Mouse (Mus musculus) MEL (cell line): Measurements from ENCODE around the gene Gpr84. TPM values are rescaled to one million over a fixed set of nuclear protein-coding genes. Genes with fewer than 3 reads are reported as not detected.

Source experiments
- DNase-seq: peaks from one replicate; pipeline ENCODE4 v3.0.0; 2011; ENCODE audit warnings: low read depth, low spot score
- H3K27ac ChIP-seq: 2 replicates; pipeline ENCODE4 v1.5.1; 2012; ENCODE audit warnings: low read depth, mild to moderate bottlenecking, control low read depth, low read length, moderate library complexity; ENCODE audit not compliant: control insufficient read depth
- H3K27me3 ChIP-seq, 2 experiments: fragments of 150-350 bp in 1 of 2; sonication (generic) in 1 of 2; 2 replicates each; pipeline ENCODE4 v1.6.1; 2012; ENCODE audit warnings: low read length in 2 of 2, mild to moderate bottlenecking in 2 of 2, improper control_type of control experiment in 1 of 2, moderate library complexity in 1 of 2; ENCODE audit not compliant: insufficient read depth in 2 of 2, control insufficient read depth in 1 of 2
- H3K36me3 ChIP-seq, 2 experiments: 2 replicates each; pipeline ENCODE4 v1.6.1; 2012 to 2014; ENCODE audit warnings: low read length in 2 of 2, improper control_type of control experiment in 1 of 2, inconsistent platforms in 1 of 2, mild to moderate bottlenecking in 1 of 2; ENCODE audit not compliant: insufficient read depth in 2 of 2, control insufficient read depth in 1 of 2
- H3K4me1 ChIP-seq, 2 experiments: fragments of 150-350 bp in 1 of 2; sonication (generic) in 1 of 2; 2 replicates each; pipeline ENCODE4 v1.6.1; 2012; ENCODE audit warnings: low read length in 2 of 2, improper control_type of control experiment in 1 of 2, mild to moderate bottlenecking in 1 of 2; ENCODE audit not compliant: insufficient read depth in 2 of 2, control insufficient read depth in 1 of 2
- H3K4me3 ChIP-seq, 2 experiments: fragments of 150-350 bp in 1 of 2; sonication (generic) in 1 of 2; 2 replicates each; pipeline ENCODE4 v1.5.1; 2012; ENCODE audit warnings: low read depth in 2 of 2, low read length in 2 of 2, mild to moderate bottlenecking in 2 of 2, moderate library complexity in 2 of 2, control low read depth in 1 of 2, improper control_type of control experiment in 1 of 2; ENCODE audit not compliant: control insufficient read depth in 1 of 2, insufficient read depth in 1 of 2
- H3K79me2 ChIP-seq: 2 replicates; pipeline ENCODE4 v1.6.1; 2012; ENCODE audit warnings: mild to moderate bottlenecking, low read length, moderate library complexity; ENCODE audit not compliant: control insufficient read depth, poor library complexity, insufficient read depth
- H3K9ac ChIP-seq: 2 replicates; pipeline ENCODE4 v1.6.1; 2012; ENCODE audit warnings: low read depth, mild to moderate bottlenecking, control low read depth, low read length, moderate library complexity; ENCODE audit not compliant: control insufficient read depth, poor library complexity, severe bottlenecking
- H3K9me3 ChIP-seq: fragments of 150-350 bp; sonication (generic); replicated peaks from 2 replicates; pipeline ENCODE4 v1.6.1; 2012; ENCODE audit warnings: mild to moderate bottlenecking, low read length, improper control_type of control experiment, moderate library complexity; ENCODE audit not compliant: insufficient read depth
- BHLHE40 ChIP-seq: IDR thresholded peaks from 2 replicates; pipeline ENCODE4 v1.6.1; 2012; ENCODE audit warnings: low read depth, mild to moderate bottlenecking, inconsistent platforms, low read length, improper control_type of control experiment, borderline replicate concordance
- CHD1 ChIP-seq: IDR thresholded peaks from 2 replicates; pipeline ENCODE4 v1.6.1; 2012; ENCODE audit warnings: low read depth, mild to moderate bottlenecking, inconsistent platforms, low read length, improper control_type of control experiment
- CHD2 ChIP-seq: IDR thresholded peaks from 2 replicates; pipeline ENCODE4 v1.6.1; 2011; ENCODE audit warnings: low read length, improper control_type of control experiment
- CTCF ChIP-seq, 3 experiments: IDR thresholded peaks in 2 of 3; conservative IDR thresholded peaks in 1 of 3; 2 replicates each; pipeline ENCODE4 v1.5.1; 2011 to 2012; ENCODE audit warnings: low read length in 3 of 3, low read depth in 2 of 3, mild to moderate bottlenecking in 2 of 3, improper control_type of control experiment in 1 of 3, inconsistent platforms in 1 of 3, mixed read lengths in 1 of 3, moderate library complexity in 1 of 3; ENCODE audit not compliant: control insufficient read depth in 1 of 3, insufficient read depth in 1 of 3, poor library complexity in 1 of 3, severe bottlenecking in 1 of 3
- E2F4 ChIP-seq: IDR thresholded peaks from 2 replicates; pipeline ENCODE4 v1.6.1; 2011; ENCODE audit warnings: low read depth, low read length, improper control_type of control experiment, borderline replicate concordance
- ETS1 ChIP-seq: IDR thresholded peaks from 2 replicates; pipeline ENCODE4 v1.6.1; 2012; ENCODE audit warnings: low read depth, mild to moderate bottlenecking, inconsistent platforms, low read length, improper control_type of control experiment, moderate library complexity
- GATA1 ChIP-seq: IDR thresholded peaks from 2 replicates; pipeline ENCODE4 v1.6.1; 2011; ENCODE audit warnings: low read depth, low read length, improper control_type of control experiment
- HCFC1 ChIP-seq: IDR thresholded peaks from 2 replicates; pipeline ENCODE4 v1.6.1; 2012; ENCODE audit warnings: low read depth, mild to moderate bottlenecking, inconsistent platforms, low read length, improper control_type of control experiment, moderate library complexity
- JUND ChIP-seq: IDR thresholded peaks from 2 replicates; pipeline ENCODE4 v1.6.1; 2011; ENCODE audit warnings: low read depth, mild to moderate bottlenecking, improper control_type of control experiment, low read length
- MAFK ChIP-seq: IDR thresholded peaks from 2 replicates; pipeline ENCODE4 v1.6.1; 2011; ENCODE audit warnings: low read depth, mild to moderate bottlenecking, low read length, improper control_type of control experiment, borderline replicate concordance
- MEF2A ChIP-seq: IDR thresholded peaks from 2 replicates; pipeline ENCODE4 v1.6.1; 2014; ENCODE audit warnings: low read depth, mild to moderate bottlenecking, inconsistent platforms, low read length, improper control_type of control experiment; ENCODE audit not compliant: poor library complexity, insufficient replicate concordance, severe bottlenecking; ENCODE audit errors: extremely low read depth
- MYB ChIP-seq: IDR thresholded peaks from 2 replicates; pipeline ENCODE4 v1.6.1; 2011; ENCODE audit warnings: mild to moderate bottlenecking, low read depth, low read length, improper control_type of control experiment
- NELFE ChIP-seq: IDR thresholded peaks from 2 replicates; pipeline ENCODE4 v1.6.1; 2011; ENCODE audit warnings: low read depth, low read length, improper control_type of control experiment
- NRF1 ChIP-seq: IDR thresholded peaks from 2 replicates; pipeline ENCODE4 v1.6.1; 2014; ENCODE audit warnings: low read depth, mild to moderate bottlenecking, inconsistent platforms, low read length, improper control_type of control experiment, moderate library complexity; ENCODE audit not compliant: poor library complexity, insufficient read depth, severe bottlenecking
- POLR2A ChIP-seq, 2 experiments: IDR thresholded peaks; 2 replicates each; pipeline ENCODE4 v1.6.1; 2011 to 2012; ENCODE audit warnings: low read length in 2 of 2, mild to moderate bottlenecking in 2 of 2, control low read depth in 1 of 2, improper control_type of control experiment in 1 of 2, low read depth in 1 of 2, moderate library complexity in 1 of 2; ENCODE audit not compliant: control insufficient read depth in 1 of 2, insufficient read depth in 1 of 2, poor library complexity in 1 of 2
- POLR2AphosphoS2 ChIP-seq: IDR thresholded peaks from 2 replicates; pipeline ENCODE4 v1.6.1; 2011; ENCODE audit warnings: low read length, improper control_type of control experiment
- POLR2AphosphoS5 ChIP-seq: IDR thresholded peaks from 2 replicates; pipeline ENCODE4 v1.6.1; 2012; ENCODE audit warnings: low read depth, borderline replicate concordance, mild to moderate bottlenecking, inconsistent platforms, low read length, moderate library complexity, mixed read lengths
- RCOR1 ChIP-seq: IDR thresholded peaks from 2 replicates; pipeline ENCODE4 v1.6.1; 2012; ENCODE audit warnings: low read depth, mild to moderate bottlenecking, inconsistent platforms, low read length, improper control_type of control experiment
- SMC3 ChIP-seq: IDR thresholded peaks from 2 replicates; pipeline ENCODE4 v1.6.1; 2011; ENCODE audit warnings: low read depth, low read length, improper control_type of control experiment
- TAL1 ChIP-seq: IDR thresholded peaks from 2 replicates; pipeline ENCODE4 v1.6.1; 2012; ENCODE audit warnings: mild to moderate bottlenecking, inconsistent platforms, low read length, moderate library complexity, mixed read lengths
- TCF12 ChIP-seq: IDR thresholded peaks from 2 replicates; pipeline ENCODE4 v1.6.1; 2014; ENCODE audit warnings: low read depth, mild to moderate bottlenecking, inconsistent platforms, low read length, improper control_type of control experiment, moderate library complexity
- USF1 ChIP-seq: IDR thresholded peaks from 2 replicates; pipeline ENCODE4 v1.6.1; 2014; ENCODE audit warnings: low read depth, mild to moderate bottlenecking, inconsistent platforms, low read length, improper control_type of control experiment, moderate library complexity
- USF2 ChIP-seq, 2 experiments: IDR thresholded peaks; 2 replicates each; pipeline ENCODE4 v1.6.1; 2011 to 2012; ENCODE audit warnings: improper control_type of control experiment in 2 of 2, low read length in 2 of 2, borderline replicate concordance in 1 of 2, inconsistent platforms in 1 of 2, low read depth in 1 of 2, mild to moderate bottlenecking in 1 of 2; ENCODE audit not compliant: insufficient read depth in 1 of 2
- ZC3H11A ChIP-seq: IDR thresholded peaks from 2 replicates; pipeline ENCODE4 v1.6.1; 2012; ENCODE audit warnings: low read depth, mild to moderate bottlenecking, inconsistent platforms, low read length, improper control_type of control experiment
- ZKSCAN1 ChIP-seq: IDR thresholded peaks from 2 replicates; pipeline ENCODE4 v1.6.1; 2012; ENCODE audit warnings: low read depth, mild to moderate bottlenecking, inconsistent platforms, low read length, improper control_type of control experiment, moderate library complexity
- ZMIZ1 ChIP-seq: IDR thresholded peaks from 2 replicates; pipeline ENCODE4 v1.6.1; 2012; ENCODE audit warnings: low read depth, mild to moderate bottlenecking, inconsistent platforms, low read length, improper control_type of control experiment, moderate library complexity
- polyA plus RNA-seq, 2 experiments: library from polyadenylated mRNA; stranded (reverse) in 1 of 2; unstranded in 1 of 2; fragments of >175 nt in 1 of 2; fragments of >200 nt in 1 of 2; gene quantifications; 2 replicates each; pipeline versions ENCODE4 v1.2.1 to v1.2.4; 2012; ENCODE audit warnings: low replicate concordance in 2 of 2, low read depth in 1 of 2; ENCODE audit not compliant: insufficient read length in 2 of 2, insufficient read depth in 1 of 2, missing spikeins in 1 of 2
- total RNA-seq: library from RNA; depleted of rRNA; stranded (reverse); fragments of 300-350 nt; gene quantifications from 2 replicates; pipeline ENCODE4 v1.2.3, GENCODE M21; 2012

The Gpr84 gene
- total and polyA plus RNA-seq, 3 experiments = 0.12 to 0.21 TPM; not detected in 1

DNA sequence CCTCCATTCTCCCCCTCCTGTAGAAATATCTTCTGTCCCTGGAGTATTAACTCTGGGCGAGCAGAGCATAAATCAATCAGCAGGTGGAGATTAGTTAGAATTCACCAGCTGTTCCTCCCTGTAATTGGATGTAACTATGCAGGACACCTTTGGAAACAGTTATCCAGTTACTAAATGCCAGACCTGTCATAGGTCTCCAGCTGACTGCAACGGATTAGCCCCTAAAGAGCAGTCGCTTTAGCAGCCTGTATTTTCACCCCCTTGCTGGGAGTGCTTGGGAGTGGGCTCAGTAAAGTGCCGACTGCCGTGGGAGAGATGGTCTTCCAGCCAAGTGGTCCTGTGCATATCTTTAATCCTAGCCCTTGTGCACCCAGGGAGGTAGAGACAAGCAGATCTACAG is 20.8 kb downstream of the Gpr84 start:
- no peak overlapping the region for H3K27ac ChIP-seq
- no peaks in the 10 kb centered on the region; a peak in 1 of 4 replicates for H3K36me3 ChIP-seq
- no peaks in the 10 kb centered on the region for H3K27me3 ChIP-seq
- no peaks in the 10 kb centered on the region for H3K4me1 ChIP-seq
- no peaks in the 10 kb centered on the region for H3K9me3 ChIP-seq
- no peak overlapping the region for H3K9ac ChIP-seq
- TF ChIP-seq USF1 = no peak
- no peak for TF ChIP-seq JUND
- no peak for TF ChIP-seq POLR2AphosphoS5
- no peak for TF ChIP-seq ZMIZ1
- TF ChIP-seq USF2 (IDR thresholded peaks at IDR 0.05; ENCODE audit: borderline replicate concordance in 1 of 2, insufficient read depth in 1 of 2, low read depth in 1 of 2, low read length in 2 of 2) = no peak
- TF ChIP-seq TAL1 = no peak
- TF ChIP-seq GATA1 = no peak
- no peak for TF ChIP-seq E2F4
- TF ChIP-seq SMC3 = no peak
- TF ChIP-seq BHLHE40 = no peak
- no peak for TF ChIP-seq RCOR1
- TF ChIP-seq NELFE = no peak
- no peak for TF ChIP-seq CHD1
- no peak for TF ChIP-seq NRF1
- TF ChIP-seq TCF12 = no peak
- no peak for TF ChIP-seq ZKSCAN1
- TF ChIP-seq HCFC1 = no peak
- DNase-seq = no peak
- no peaks in the 10 kb centered on the region; the same call in 1 of the 2 replicates for H3K79me2 ChIP-seq
- H3K4me3 ChIP-seq = no peak overlapping the region

DNA sequence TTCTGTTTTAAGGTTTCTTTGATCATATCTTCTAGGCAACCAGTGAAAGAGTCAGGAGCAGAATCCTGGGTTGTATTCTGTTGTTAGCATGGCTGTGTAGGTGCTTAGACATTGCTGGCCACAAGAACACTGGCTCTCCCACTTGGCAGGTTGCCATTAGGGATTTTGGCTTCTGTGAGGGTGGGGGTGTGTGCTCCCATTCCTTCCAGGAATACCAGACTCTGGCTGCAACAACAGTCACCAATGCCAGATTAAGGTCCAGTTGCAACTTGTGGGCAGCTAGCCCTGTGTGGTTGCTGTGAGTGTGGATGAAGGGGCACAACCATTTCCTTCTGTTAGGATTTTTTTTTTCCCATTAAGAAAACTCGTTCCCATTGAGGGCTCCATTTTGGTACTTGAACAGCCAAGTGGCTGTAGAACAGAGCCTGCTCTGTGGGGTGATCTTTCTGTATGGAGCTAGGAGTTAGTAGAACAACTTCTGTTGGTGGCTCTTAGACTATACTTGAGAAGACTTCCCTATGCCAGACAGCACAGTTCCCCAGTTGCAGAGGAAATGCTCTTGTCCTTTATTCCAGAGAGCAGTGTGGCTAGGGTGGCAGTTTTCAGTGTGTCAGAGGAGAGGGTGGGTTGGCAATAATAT is 24.5 kb downstream of the Gpr84 start:
- no peak overlapping the region for H3K4me3 ChIP-seq
- no peak overlapping the region for H3K27ac ChIP-seq
- H3K9me3 ChIP-seq = no peaks in the 10 kb centered on the region
- no peak for DNase-seq
- H3K9ac ChIP-seq = no peak overlapping the region
- H3K27me3 ChIP-seq = no peaks in the 10 kb centered on the region
- H3K79me2 ChIP-seq = peaks cover 2% of the 10 kb centered on the region; the same call in 1 of the 2 replicates
- TF ChIP-seq CTCF (IDR thresholded peaks at IDR 0.05 in 2 of 3, conservative IDR thresholded peaks at IDR 0.05 in 1 of 3; ENCODE audit: control insufficient read depth in 1 of 3, insufficient read depth in 1 of 3, low read depth in 2 of 3, low read length in 3 of 3, poor library complexity in 1 of 3, severe bottlenecking in 1 of 3) = no peak
- TF ChIP-seq POLR2AphosphoS2 = no peak
- no peak for TF ChIP-seq POLR2A (IDR thresholded peaks at IDR 0.05; ENCODE audit: control insufficient read depth in 1 of 2, insufficient read depth in 1 of 2, low read depth in 1 of 2, low read length in 2 of 2, poor library complexity in 1 of 2)
- no peak for TF ChIP-seq ZC3H11A
- no peak for TF ChIP-seq MAFK
- TF ChIP-seq E2F4 = no peak
- TF ChIP-seq MYB = no peak
- TF ChIP-seq ZKSCAN1 = no peak
- no peak for TF ChIP-seq CHD2
- TF ChIP-seq TCF12 = no peak
- TF ChIP-seq NRF1 = no peak
- TF ChIP-seq ETS1 = no peak
- TF ChIP-seq MEF2A = no peak
- peaks cover 0 to 8% of the 10 kb centered on the region in 2 experiments; a peak in 2 of 4 replicates for H3K36me3 ChIP-seq
- H3K4me1 ChIP-seq = peaks cover 0 to 4% of the 10 kb centered on the region in 2 experiments; a peak in 2 of 4 replicates
